ENCODE assay signal across 19 mouse cellular contexts in the genomic region with DNA sequence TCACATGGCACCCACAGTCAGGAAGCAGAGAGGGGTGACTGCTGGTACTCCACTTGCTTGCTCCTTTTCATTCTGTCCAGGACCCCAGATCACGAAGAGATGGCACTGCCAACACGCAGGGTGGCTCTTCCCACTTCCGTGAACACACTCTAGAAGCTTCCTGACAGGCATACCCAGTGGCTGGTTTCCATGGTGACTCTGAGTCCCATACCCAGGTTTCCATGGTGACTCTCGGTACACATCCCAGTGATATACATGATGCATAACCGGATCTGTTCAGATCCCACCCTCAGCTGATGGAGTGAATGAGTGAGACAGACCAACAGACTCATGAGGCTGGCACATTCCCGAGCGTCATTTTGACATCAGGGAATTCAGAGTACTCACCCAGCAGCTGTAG. TPM values are rescaled to one million over a fixed set of nuclear protein-coding genes. Genes with fewer than 3 reads are reported as not detected.
A peak's percentile ranks its signal among the peaks of the same experiment; 100 is the strongest.
DNase-seq lines count a peak whose midpoint lies in the region; ATAC-seq and TF ChIP-seq lines count a peak whose summit lies in the region.
"Had no signal": no experiment of that assay in that cellular context is flagged by ENCODE, and none has a peak within 500 bp of the region (broad histone marks: within the 10 kb centered on the region; RNA-seq: fewer than 3 reads in every experiment).

No protein-coding gene starts in this region.

- H3K27ac ChIP-seq in forebrain, embryonic 16.5 days (ENCODE audit: low read length), result peak overlapping the region; percentile 37; the same call in 1 of the 2 replicates
- no peak overlapping the region for H3K27ac ChIP-seq in layer of hippocampus, adult 2 months
- H3K27ac ChIP-seq in heart, embryonic 11.5 days (ENCODE audit: low read depth, low read length), result no peak overlapping the region
- H3K27ac ChIP-seq: embryonic facial prominence, embryonic 12.5 days; limb, embryonic 10.5 days; liver, embryonic 15.5 days had no signal

- peaks cover 3% of the 10 kb centered on the region; the same call in 1 of the 2 replicates for H3K9me3 ChIP-seq in megakaryocyte, embryonic 14.5 days
- H3K9me3 ChIP-seq in forebrain, embryonic 16.5 days (ENCODE audit: control insufficient read depth, low read length), result no peaks in the 10 kb centered on the region
- H3K9me3 ChIP-seq in heart, embryonic 11.5 days (replicated peaks; ENCODE audit: control insufficient read depth, low read length), result no peaks in the 10 kb centered on the region
- H3K9me3 ChIP-seq: embryonic facial prominence, embryonic 12.5 days; limb, embryonic 10.5 days; liver, embryonic 15.5 days had no signal

- 53% methylated on average over 7 of the region's 7 CpGs for WGBS in forebrain, embryonic 16.5 days
- WGBS in heart, embryonic 11.5 days (ENCODE audit: insufficient replicate concordance), result 81% methylated on average over 7 of the region's 7 CpGs

- no peak overlapping the region for H3K4me2 ChIP-seq in forebrain, embryonic 16.5 days (ENCODE audit: low read length)
- H3K4me2 ChIP-seq in heart, embryonic 11.5 days, result no peak overlapping the region
- H3K4me2 ChIP-seq: embryonic facial prominence, embryonic 12.5 days; liver, embryonic 15.5 days had no signal

- ATAC-seq in megakaryocyte, adult 5-6 weeks (ENCODE audit: poor library complexity, severe bottlenecking), result no peak
- ATAC-seq in forebrain, embryonic 16.5 days, result peak; percentile 86
- ATAC-seq in heart, embryonic 11.5 days (replicated peaks; ENCODE audit: insufficient number of reproducible peaks, low FRiP score, low TSS enrichment), result no peak
- ATAC-seq: intestine, postnatal 0 days; Patski had no signal

- H3K9ac ChIP-seq in forebrain, embryonic 16.5 days (replicated peaks; ENCODE audit: low read depth, low read length), result no peak overlapping the region
- no peak overlapping the region for H3K9ac ChIP-seq in heart, embryonic 11.5 days (ENCODE audit: low read depth, low read length)
- H3K9ac ChIP-seq: embryonic facial prominence, embryonic 12.5 days; liver, embryonic 15.5 days had no signal

- TF ChIP-seq CTCF in layer of hippocampus, adult 2 months (conservative IDR thresholded peaks at IDR 0.05), result no peak

- peaks cover 86% of the 10 kb centered on the region for H3K27me3 ChIP-seq in megakaryocyte, embryonic 14.5 days (replicated peaks)
- no peaks in the 10 kb centered on the region for H3K27me3 ChIP-seq in forebrain, embryonic 16.5 days (replicated peaks; ENCODE audit: control insufficient read depth, insufficient read depth, low read length)
- H3K27me3 ChIP-seq in heart, embryonic 11.5 days (ENCODE audit: control insufficient read depth, insufficient read depth, low read length), result peaks cover 36% of the 10 kb centered on the region

- H3K4me1 ChIP-seq in megakaryocyte, embryonic 14.5 days, result no peaks in the 10 kb centered on the region
- peaks cover 14% of the 10 kb centered on the region for H3K4me1 ChIP-seq in forebrain, embryonic 16.5 days (replicated peaks; ENCODE audit: control insufficient read depth, insufficient read depth, low read length)
- H3K4me1 ChIP-seq in heart, embryonic 11.5 days (ENCODE audit: control insufficient read depth, insufficient read depth, low read length), result no peaks in the 10 kb centered on the region
- H3K4me1 ChIP-seq: liver, embryonic 15.5 days had no signal

- H3K36me3 ChIP-seq in megakaryocyte, embryonic 14.5 days (replicated peaks; ENCODE audit: low read length), result no peaks in the 10 kb centered on the region
- H3K36me3 ChIP-seq in forebrain, embryonic 16.5 days (ENCODE audit: control insufficient read depth, insufficient read depth), result no peaks in the 10 kb centered on the region
- no peaks in the 10 kb centered on the region for H3K36me3 ChIP-seq in heart, embryonic 11.5 days (ENCODE audit: control insufficient read depth, insufficient read depth, low read length)
- H3K36me3 ChIP-seq: embryonic facial prominence, embryonic 12.5 days; limb, embryonic 10.5 days; liver, embryonic 15.5 days had no signal

- H3K4me3 ChIP-seq in megakaryocyte, embryonic 14.5 days (replicated peaks), result peak overlapping the region; percentile 15
- no peak overlapping the region for H3K4me3 ChIP-seq in forebrain, embryonic 16.5 days (replicated peaks; ENCODE audit: low read length)
- H3K4me3 ChIP-seq in layer of hippocampus, adult 2 months, result no peak overlapping the region
- no peak overlapping the region for H3K4me3 ChIP-seq in heart, embryonic 11.5 days (ENCODE audit: low read depth, low read length)
- H3K4me3 ChIP-seq: embryonic facial prominence, embryonic 12.5 days; limb, embryonic 10.5 days; liver, embryonic 15.5 days had no signal

- DNase-seq in layer of hippocampus, adult 2 months (ENCODE audit: low spot score in 2 of 2), result peak; percentile 52 to 63
- DNase-seq in right cerebral cortex, postnatal 36 days (ENCODE audit: low spot score in 2 of 2), result peak; percentile 30 to 32
- no peak for DNase-seq in thymus, postnatal 4 days
- DNase-seq: cerebellum, postnatal 36 days; heart, adult 18-20 months; heart, postnatal 10 days; kidney, postnatal 25 days; lung, postnatal 36 days; retina, postnatal 1 day had no signal

RNA-seq across cellular contexts. Expression of a gene that starts 25.1 kb away (rescaled TPM):
- not detected in 2 replicates for polyA plus RNA-seq in megakaryocyte, embryonic 14.5 days (2012; ENCODE audit: insufficient read depth, low replicate concordance)
- not detected in 2 replicates for total RNA-seq in megakaryocyte, adult 5-6 weeks (2015)
- total RNA-seq in megakaryocyte, adult 5-6 weeks (2017), result not detected in 2 replicates
- 0.91 and 1.1 TPM in 2 replicates for polyA plus RNA-seq in forebrain, embryonic 16.5 days (2015; fragmentation: Nextera tagmentation; extraction: Ambion mirVana)
- total RNA-seq in layer of hippocampus, adult 2 months (2021), result under 1 TPM; 0.49 to 0.71 TPM
- polyA plus RNA-seq in heart, embryonic 11.5 days (2014; fragmentation: Nextera tagmentation; extraction: Ambion mirVana), result 3.1 and 9.0 TPM in 2 replicates
- total RNA-seq: CH12.LX had no signal

RNA-seq across cellular contexts. Expression of a gene that starts 49.1 kb away (rescaled TPM):
- 66.9 and 128 TPM in 2 replicates for polyA plus RNA-seq in megakaryocyte, embryonic 14.5 days (2012; ENCODE audit: insufficient read depth, low replicate concordance)
- total RNA-seq in megakaryocyte, adult 5-6 weeks (2015), result 11.0 and 12.6 TPM in 2 replicates
- 7.1 and 13.1 TPM in 2 replicates for total RNA-seq in megakaryocyte, adult 5-6 weeks (2017)
- polyA plus RNA-seq in forebrain, embryonic 16.5 days (2015; fragmentation: Nextera tagmentation; extraction: Ambion mirVana), result 51.8 and 60.0 TPM in 2 replicates
- total RNA-seq in layer of hippocampus, adult 2 months (2021), result 10 to 100 TPM; 38.8 to 46.1 TPM
- polyA plus RNA-seq in heart, embryonic 11.5 days (2014; fragmentation: Nextera tagmentation; extraction: Ambion mirVana), result 45.1 and 46.2 TPM in 2 replicates

RNA-seq across cellular contexts. Expression of a gene that starts 56.9 kb away (rescaled TPM):
- 0.06 and 1.0 TPM in 2 replicates for polyA plus RNA-seq in megakaryocyte, embryonic 14.5 days (2012; ENCODE audit: insufficient read depth, low replicate concordance)
- not detected in 2 replicates for total RNA-seq in megakaryocyte, adult 5-6 weeks (2015)
- total RNA-seq in megakaryocyte, adult 5-6 weeks (2017), result not detected in 2 replicates
- polyA plus RNA-seq in forebrain, embryonic 16.5 days (2015; fragmentation: Nextera tagmentation; extraction: Ambion mirVana), result 1.7 and 2.5 TPM in 2 replicates
- 1 to 10 TPM; 1.0 to 1.1 TPM for total RNA-seq in layer of hippocampus, adult 2 months (2021)
- 12.7 and 14.1 TPM in 2 replicates for polyA plus RNA-seq in heart, embryonic 11.5 days (2014; fragmentation: Nextera tagmentation; extraction: Ambion mirVana)
- total RNA-seq: CH12.LX had no signal
- polyA plus RNA-seq: liver, embryonic 15.5 days had no signal
